Mouse (Mus musculus) embryonic fibroblast, embryonic 13.5 days (primary cell): ENCODE data around the gene Artn.

ENCODE experiments used
- CTCF ChIP-seq: IDR thresholded peaks from 2 replicates; pipeline ENCODE4 v1.5.1; 2011; ENCODE audit warnings: mild to moderate bottlenecking, control low read depth, low read length, moderate library complexity, borderline replicate concordance; ENCODE audit not compliant: insufficient read depth
- POLR2A ChIP-seq: IDR thresholded peaks from 2 replicates; pipeline ENCODE4 v1.6.1; 2011; ENCODE audit warnings: low read depth, mild to moderate bottlenecking, control low read depth, low read length, moderate library complexity

DNA sequence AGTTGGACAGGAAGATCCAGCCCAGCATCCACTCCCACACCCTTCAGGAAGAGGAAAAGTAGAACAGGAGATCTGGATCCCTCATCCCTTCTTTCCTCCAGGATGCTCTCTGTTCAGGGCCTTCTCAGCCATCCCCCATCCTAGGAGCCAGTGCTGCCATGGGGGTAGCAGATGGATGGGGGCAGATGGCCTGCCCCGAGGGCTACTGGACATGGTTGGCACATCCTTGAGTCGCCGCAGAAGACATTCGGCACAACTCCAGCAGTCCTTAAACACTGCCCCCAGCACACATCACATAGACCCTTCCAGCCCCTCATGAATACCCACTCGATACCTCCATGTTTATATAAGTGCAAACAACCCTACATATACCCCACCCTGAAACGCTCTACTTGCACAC is 33.5 kb downstream of the Artn start:
- TF ChIP-seq CTCF (no peak), POLR2A (no peak)
